Mouse (Mus musculus) C2C12 (cell line): Measurements from ENCODE around the gene Mroh2a. TPM values are rescaled to one million over a fixed set of nuclear protein-coding genes. Genes with fewer than 3 reads are reported as not detected.

Experiments used
- H3K27me3 ChIP-seq: one replicate; pipeline ENCODE4 v1.6.1; 2011; ENCODE audit not compliant: control insufficient read depth, insufficient read depth, insufficient read length
- H3K36me3 ChIP-seq: one replicate; pipeline ENCODE4 v1.6.1; 2011; ENCODE audit not compliant: control insufficient read depth, insufficient read depth
- H3K4me3 ChIP-seq: one replicate; pipeline ENCODE4 v1.5.1; 2011; ENCODE audit warnings: mild to moderate bottlenecking, control low read depth; ENCODE audit not compliant: poor library complexity, insufficient read depth, severe bottlenecking
- H3K79me2 ChIP-seq: one replicate; pipeline ENCODE4 v1.6.1; 2011; ENCODE audit not compliant: control insufficient read depth, insufficient read depth
- H3K79me3 ChIP-seq: one replicate; pipeline ENCODE4 v1.6.1; 2011; ENCODE audit warnings: low read depth, control low read depth
- H3ac ChIP-seq: one replicate; pipeline ENCODE3; 2011; ENCODE audit warnings: low read depth; ENCODE audit not compliant: control insufficient read depth, insufficient read length
- CEBPB ChIP-seq: IDR thresholded peaks from one replicate; pipeline ENCODE4 v1.6.1; 2011; ENCODE audit warnings: low read depth, mild to moderate bottlenecking, control low read depth, moderate library complexity
- CTCF ChIP-seq: IDR thresholded peaks from one replicate; pipeline ENCODE4 v1.5.1; 2011; ENCODE audit not compliant: control insufficient read depth, insufficient read depth, insufficient read length
- FOSL1 ChIP-seq: IDR thresholded peaks from one replicate; pipeline ENCODE4 v1.8.0; 2011; ENCODE audit warnings: mild to moderate bottlenecking, low read length; ENCODE audit not compliant: poor library complexity, insufficient read depth, severe bottlenecking
- MAX ChIP-seq: IDR thresholded peaks from one replicate; pipeline ENCODE4 v1.6.1; 2011; ENCODE audit warnings: mild to moderate bottlenecking, control low read depth
- MYOD1 ChIP-seq: IDR thresholded peaks from one replicate; pipeline ENCODE4 v1.6.1; 2011; ENCODE audit warnings: low read depth; ENCODE audit not compliant: control insufficient read depth, insufficient read length
- MYOG ChIP-seq: IDR thresholded peaks from one replicate; pipeline ENCODE4 v1.6.1; 2011; ENCODE audit not compliant: control insufficient read depth, insufficient read length; ENCODE audit errors: extremely low read depth
- USF1 ChIP-seq: IDR thresholded peaks from one replicate; pipeline ENCODE4 v1.6.1; 2011; ENCODE audit warnings: low read depth, mild to moderate bottlenecking, control low read depth, moderate library complexity
- polyA plus RNA-seq: library from polyadenylated mRNA; unstranded; fragments of >200 nt; fragmentation: generic; extraction: Trizol; gene quantifications from one replicate; pipeline ENCODE4 v1.2.1, GENCODE M21; 2012; ENCODE audit warnings: missing spikeins

Gene Mroh2a
- polyA plus RNA-seq, 1 experiment, result 0.69 TPM

DNA sequence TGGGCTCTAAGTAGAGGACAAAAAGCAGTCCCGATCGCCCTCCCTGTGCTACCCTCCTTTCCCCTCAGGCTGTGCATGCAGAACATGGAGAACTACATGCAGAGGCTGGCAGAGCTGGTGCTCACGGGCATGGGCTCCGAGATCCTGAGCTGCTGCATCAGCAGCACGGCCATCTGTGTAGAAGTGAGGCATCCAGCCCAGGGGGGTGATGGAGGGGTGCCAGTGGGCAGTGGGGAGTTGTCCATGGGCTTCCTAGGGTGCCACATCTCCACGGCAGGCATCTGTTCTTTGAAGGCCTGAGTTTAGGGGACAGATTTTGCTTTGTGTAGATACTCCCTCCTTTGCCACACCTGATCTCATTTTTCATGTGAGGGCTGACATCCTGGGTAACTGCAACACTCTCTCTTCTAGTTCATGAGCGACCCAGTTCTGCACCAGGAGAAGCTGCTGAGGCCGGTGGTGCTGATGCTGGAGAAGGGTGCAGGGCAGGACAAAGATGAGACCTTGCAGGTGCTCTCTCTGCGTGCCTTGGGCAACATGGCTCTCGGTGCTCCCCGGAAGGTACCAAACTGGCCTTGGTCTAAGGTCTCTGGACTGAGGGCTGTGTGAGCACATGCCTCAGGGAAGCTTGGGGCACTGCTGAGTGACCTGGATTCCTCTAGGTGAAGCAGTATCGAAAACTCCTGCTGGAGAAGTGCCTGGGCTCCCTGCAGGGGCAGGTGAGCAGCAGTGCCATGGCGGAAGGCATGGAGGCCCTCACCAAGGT lies 29.4 kb downstream of the Mroh2a start:
- TF ChIP-seq CTCF (no peak), CEBPB (no peak), USF1 (no peak), MYOG (no peak), MYOD1 (no peak), FOSL1 (no peak), MAX (no peak)

DNA sequence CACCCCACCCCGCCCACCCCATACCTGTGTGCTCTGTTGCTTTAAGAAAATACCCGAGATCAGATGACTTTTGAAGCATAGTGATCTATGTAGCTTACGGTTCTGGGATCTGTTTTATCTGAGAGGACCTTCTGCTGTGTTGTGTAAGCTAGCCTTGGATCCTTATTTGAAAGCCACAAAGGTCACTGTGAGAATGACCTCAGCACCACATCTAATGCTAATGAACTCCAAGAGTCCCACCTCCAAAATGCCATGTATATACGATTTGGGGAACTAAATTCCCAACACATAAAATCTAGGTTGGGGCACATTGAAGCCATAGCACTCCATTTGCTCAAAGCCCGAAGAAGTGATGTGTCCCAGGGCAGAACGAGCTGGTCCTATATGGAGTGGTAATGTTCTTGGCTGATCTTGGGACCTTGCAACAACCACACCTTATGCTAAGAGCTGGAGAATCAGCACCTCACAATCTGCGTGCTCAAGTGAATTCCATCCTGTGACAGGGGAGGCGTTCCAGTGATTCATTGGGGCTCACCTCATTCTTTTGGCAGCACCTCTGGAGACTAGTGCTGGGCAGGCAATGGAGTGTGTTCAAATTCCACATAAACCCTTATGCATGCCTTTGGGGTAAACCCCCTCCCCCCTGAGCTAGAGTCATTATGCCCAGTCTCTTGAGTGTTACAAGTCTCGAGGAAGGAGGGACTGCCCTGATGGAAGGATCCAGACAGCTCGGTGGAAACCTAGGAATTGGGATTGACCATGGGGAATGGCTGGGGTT lies 30.3 kb downstream of the Mroh2a start:
- Histone ChIP-seq H3K79me2 (peaks cover 8% of the 10 kb centered on the region), H3K36me3 (peaks cover 11% of the 10 kb centered on the region), H3ac (no peak overlapping the region), H3K27me3 (peaks cover 3% of the 10 kb centered on the region), H3K79me3 (peaks cover 2% of the 10 kb centered on the region), H3K4me3 (no peak overlapping the region)
- no peak for TF ChIP-seq CTCF
- TF ChIP-seq MYOD1, result no peak
- TF ChIP-seq FOSL1, result no peak
- TF ChIP-seq USF1, result no peak
- TF ChIP-seq CEBPB, result no peak
- no peak for TF ChIP-seq MAX
- no peak for TF ChIP-seq MYOG

More for the DNA sequence above, 29.4 kb downstream of the Mroh2a start:
- peaks cover 2% of the 10 kb centered on the region for H3K36me3 ChIP-seq
- H3ac ChIP-seq, result no peak overlapping the region
- H3K27me3 ChIP-seq, result peaks cover 3% of the 10 kb centered on the region
- H3K79me2 ChIP-seq, result no peaks in the 10 kb centered on the region
- H3K4me3 ChIP-seq, result no peak overlapping the region
- H3K79me3 ChIP-seq, result peaks cover under 1% of the 10 kb centered on the region

DNA sequence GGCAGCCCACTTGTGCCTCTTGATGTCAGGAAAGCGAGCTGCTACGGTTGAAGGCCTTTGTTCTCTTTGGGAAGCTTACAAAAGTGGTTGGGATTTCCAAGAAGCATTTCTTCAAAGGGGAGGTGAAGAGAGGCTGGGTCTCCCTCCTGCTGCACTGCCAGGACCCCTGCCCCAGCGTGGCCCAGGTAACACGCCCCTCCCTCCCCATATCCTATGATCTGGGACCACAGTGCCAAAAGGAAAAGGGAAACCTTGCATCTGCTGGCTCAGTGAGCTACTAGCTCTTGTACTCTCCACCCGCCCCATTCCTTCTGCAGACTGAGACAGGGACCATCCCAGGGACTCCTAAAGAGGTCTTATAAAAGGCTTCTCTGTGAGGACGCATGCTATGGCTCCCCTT lies 30.9 kb downstream of the Mroh2a start:
- Histone ChIP-seq H3K79me3 (peaks cover 2% of the 10 kb centered on the region), H3K27me3 (no peaks in the 10 kb centered on the region), H3ac (no peak overlapping the region), H3K36me3 (peaks cover 17% of the 10 kb centered on the region), H3K4me3 (no peak overlapping the region), H3K79me2 (peaks cover 8% of the 10 kb centered on the region)
- TF ChIP-seq MYOD1 (no peak), CEBPB (no peak), USF1 (no peak), CTCF (no peak), MAX (no peak), MYOG (no peak), FOSL1 (no peak)

DNA sequence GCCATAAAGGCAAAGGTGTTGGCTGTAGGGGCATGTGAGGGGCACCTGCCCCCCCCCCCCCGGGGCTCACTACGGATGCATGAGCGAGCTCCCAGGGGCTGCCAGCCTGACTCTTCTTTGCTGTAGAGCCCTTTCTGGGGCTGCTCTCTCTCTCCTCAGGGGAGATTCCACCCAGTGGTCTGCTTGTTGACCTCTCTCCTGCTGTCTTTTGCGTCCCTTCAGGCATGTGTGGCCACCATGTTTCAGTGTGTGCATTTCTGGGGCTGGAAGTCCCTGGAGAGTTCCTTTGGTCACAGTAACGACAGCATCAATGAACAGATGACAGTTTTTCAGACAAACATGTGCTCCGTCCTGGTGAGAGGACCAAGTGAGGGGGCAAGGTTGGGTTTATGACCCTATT lies 31.6 kb downstream of the Mroh2a start:
- Histone ChIP-seq H3K27me3 (no peaks in the 10 kb centered on the region), H3K79me2 (peaks cover 14% of the 10 kb centered on the region), H3K4me3 (no peak overlapping the region), H3K79me3 (peaks cover 2% of the 10 kb centered on the region), H3ac (no peak overlapping the region), H3K36me3 (peaks cover 24% of the 10 kb centered on the region)
- TF ChIP-seq MAX (no peak), CEBPB (no peak), FOSL1 (no peak), MYOG (no peak), USF1 (no peak), MYOD1 (no peak), CTCF (no peak)

DNA sequence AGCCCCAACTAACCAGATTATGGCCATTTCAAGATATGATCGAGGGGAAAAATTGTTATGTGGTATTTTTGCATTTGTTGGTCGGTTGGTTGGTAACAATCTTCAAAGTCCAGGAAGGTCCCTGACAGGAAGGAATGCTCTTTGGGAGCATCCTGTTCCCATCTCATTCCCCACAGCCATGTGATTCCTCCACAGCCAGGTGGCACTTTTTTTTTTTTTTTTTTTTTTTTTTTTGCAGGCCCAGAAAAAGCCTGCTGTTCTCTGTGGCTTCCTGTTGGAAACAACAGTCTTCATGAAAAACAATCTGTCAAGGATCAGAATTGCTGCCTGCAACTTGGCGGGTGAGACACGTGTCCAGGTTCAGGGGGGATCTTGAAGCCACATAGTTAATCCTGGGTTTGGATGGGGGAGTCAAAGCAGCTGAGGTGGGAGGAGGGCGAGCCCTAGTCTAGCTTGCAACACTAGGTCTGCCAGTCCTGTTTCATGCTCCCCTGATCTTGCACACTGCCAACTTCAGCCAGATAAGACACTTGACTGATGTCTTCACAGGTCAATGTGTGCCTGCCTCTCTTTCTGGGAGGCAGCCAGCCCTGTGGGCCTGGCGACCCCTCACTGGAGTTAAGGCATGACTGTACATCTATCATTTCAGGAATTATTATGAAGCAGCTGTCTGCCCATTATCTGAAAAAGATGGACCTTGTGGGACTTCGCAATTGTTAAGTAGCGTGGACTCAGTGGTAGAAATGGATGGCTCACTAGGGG lies 32.3 kb downstream of the Mroh2a start:
- no peaks in the 10 kb centered on the region for H3K27me3 ChIP-seq
- peaks cover 31% of the 10 kb centered on the region for H3K36me3 ChIP-seq
- peaks cover 2% of the 10 kb centered on the region for H3K79me3 ChIP-seq
- H3K4me3 ChIP-seq, result no peak overlapping the region
- H3K79me2 ChIP-seq, result peaks cover 20% of the 10 kb centered on the region
- TF ChIP-seq MYOG, result no peak
- no peak for TF ChIP-seq MAX
- no peak for TF ChIP-seq CTCF
- no peak overlapping the region for H3ac ChIP-seq
